Mouse (Mus musculus) brain, embryonic 14.5 days (tissue): ENCODE data around the gene Slc48a1. TPM values are rescaled to one million over a fixed set of nuclear protein-coding genes. Genes with fewer than 3 reads are reported as not detected.

Experiments used
- DNase-seq: peaks from one replicate; pipeline ENCODE4 v3.0.0-alpha.2; 2011; ENCODE audit warnings: low read depth
- CTCF ChIP-seq: fragments of 200-500 bp; IDR thresholded peaks from 2 replicates; pipeline ENCODE4 v1.5.1; 2012; ENCODE audit warnings: inconsistent platforms, mild to moderate bottlenecking, moderate library complexity, borderline replicate concordance; ENCODE audit not compliant: insufficient read depth, insufficient read length; ENCODE audit errors: extremely low read depth
- POLR2A ChIP-seq: fragments of 200-500 bp; IDR thresholded peaks from 2 replicates; pipeline ENCODE4 v1.6.1; 2012; ENCODE audit warnings: mild to moderate bottlenecking, inconsistent platforms, borderline replicate concordance; ENCODE audit not compliant: poor library complexity, insufficient read depth, insufficient read length, severe bottlenecking; ENCODE audit errors: extremely low read depth
- polyA plus RNA-seq: library from polyadenylated mRNA; depleted of rRNA; stranded (reverse); fragments of >200 nt; gene quantifications from 2 replicates; pipeline ENCODE4 v1.2.3, GENCODE M21; 2012

The Slc48a1 gene
- polyA plus RNA-seq, 1 experiment: 39.5 TPM

DNA sequence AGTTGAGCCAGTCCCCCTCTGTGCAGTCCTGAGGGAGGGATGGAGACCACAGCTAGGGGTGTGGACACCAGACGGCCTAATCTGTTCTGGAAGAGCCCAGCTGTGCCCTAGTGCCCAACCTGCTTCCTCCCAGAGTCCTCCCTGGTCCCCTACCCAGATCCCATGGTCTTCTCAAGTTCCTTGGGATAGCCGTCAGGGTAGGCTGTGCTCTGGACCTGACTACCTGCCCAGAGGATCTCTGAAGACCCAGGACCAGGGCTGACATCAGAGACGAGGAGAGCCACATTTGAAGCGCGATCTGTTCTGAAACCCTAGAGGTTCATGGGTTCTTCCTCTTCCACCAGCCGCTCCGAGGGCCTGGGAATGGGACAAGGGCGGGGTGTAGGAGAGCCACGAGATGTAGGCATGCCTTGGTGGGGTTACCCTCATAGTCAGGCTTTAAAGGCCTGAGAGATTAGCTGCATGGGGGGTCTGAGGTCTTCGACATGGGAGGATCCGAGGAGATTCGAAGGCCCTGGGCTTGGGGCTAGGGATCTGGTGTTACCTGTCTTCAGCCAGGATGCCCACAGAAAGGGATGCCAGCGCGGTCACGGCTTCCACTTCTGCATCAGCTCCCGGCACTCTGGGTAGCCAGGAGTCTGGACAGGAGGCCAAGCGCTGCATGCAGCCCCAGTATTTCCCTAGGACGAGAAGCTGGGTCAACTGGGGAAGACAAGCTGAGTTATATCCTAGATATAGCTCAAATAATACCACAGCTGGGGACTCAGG lies 15.2 kb downstream of the Slc48a1 start:
- DNase-seq: no peak
- TF ChIP-seq POLR2A (no peak), CTCF (no peak)

DNA sequence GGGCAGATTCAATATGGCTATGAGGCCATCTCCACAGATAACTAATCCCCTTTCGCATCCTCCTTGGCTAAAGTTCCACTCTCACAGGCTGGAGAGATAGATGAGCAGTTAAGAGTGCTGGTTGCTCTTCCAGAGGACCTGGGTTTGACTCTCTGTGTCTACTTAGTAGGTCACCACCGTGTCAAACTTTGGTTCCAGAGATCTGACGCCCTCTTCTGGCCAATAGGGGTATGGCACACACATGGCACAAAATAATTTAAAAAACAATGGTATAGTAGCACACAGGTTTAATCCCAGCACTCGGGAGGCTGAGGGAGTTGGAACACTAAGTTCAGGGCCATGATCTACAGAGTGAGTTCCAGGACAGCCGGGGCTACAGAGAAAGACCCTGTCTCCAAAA lies 15.9 kb downstream of the Slc48a1 start:
- no peak for DNase-seq
- TF ChIP-seq CTCF: peak; percentile 41; the same call in 1 of the 2 replicates
- no peak for TF ChIP-seq POLR2A

DNA sequence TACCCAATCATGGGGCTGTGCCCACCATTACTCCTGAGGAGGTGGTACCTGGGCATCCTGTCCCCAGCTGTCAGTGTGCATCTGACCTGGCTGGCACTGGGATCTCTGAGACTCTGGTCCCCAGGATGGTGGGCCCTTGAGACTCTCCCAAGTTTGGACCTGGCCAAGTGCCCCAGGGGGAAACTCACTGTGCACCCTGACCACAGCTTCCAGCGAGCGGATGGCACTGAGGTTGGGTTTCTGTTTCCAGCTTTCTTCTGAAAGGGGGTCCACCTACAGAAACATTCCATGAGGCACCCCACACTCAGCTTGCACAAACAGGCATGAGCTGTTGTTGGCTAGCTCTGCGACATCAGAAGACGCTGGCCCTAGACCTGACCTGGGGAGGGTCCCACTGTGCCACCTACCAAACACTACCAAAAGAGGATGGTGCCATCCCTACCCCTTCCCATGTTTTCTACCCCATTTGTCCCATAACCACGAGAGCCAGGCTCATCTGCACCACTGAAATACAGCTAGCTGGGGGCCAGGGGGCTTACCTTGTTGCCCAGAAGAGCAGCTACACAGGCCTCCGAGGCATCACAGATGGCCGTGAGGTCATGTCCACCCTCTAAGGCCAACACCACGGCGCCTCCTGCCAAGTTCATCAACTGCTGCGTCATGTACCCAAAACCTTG lies 17.4 kb downstream of the Slc48a1 start:
- no peak for TF ChIP-seq CTCF
- DNase-seq: no peak

- TF ChIP-seq CTCF (no peak), POLR2A (no peak)
- no peak for DNase-seq
Observed at GRCm38 (mm10) chr15:97796674-97797310, 18.5 kb downstream of the Slc48a1 start.

DNA sequence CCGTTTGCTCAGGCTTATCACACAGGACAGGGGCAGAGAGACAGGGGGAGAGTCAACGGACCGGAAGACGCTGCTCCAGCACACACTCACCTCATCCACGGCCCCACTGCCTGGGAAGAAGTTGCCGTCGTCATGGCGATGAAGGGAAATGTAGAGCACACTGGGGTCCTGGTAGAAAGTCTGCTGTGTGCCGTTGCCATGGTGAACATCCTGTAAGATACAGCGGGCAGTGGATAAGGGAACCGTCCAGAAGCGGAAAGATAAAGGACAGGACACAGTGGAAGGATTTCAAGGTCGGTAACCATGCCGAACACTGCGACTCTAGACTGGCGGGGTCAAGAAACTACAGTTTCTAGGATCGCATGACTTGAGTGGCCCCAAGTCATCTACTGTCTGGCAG lies 19.8 kb downstream of the Slc48a1 start:
- peak; percentile 90 for DNase-seq
- no peak for TF ChIP-seq POLR2A
- no peak for TF ChIP-seq CTCF

DNA sequence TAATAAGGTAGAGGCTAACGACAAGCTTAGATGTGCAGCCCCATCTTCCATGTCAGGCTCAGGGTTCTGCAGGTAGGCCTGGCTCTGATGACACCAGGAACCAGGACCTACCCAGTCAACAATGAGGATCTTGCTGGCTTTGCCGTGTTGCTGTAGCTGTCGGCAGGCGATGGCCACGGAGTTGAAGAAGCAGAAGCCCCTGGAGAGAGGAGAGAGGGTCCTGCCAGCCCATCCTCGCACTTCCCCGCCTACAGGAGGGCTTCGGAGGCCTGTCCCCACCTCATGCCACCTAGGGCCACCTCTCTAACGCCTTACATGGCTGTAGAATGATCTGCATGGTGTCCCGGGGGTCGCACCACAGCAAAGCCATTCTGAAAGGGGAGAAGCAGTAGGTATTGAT lies 21.1 kb downstream of the Slc48a1 start:
- TF ChIP-seq CTCF: no peak
- DNase-seq: no peak

DNA sequence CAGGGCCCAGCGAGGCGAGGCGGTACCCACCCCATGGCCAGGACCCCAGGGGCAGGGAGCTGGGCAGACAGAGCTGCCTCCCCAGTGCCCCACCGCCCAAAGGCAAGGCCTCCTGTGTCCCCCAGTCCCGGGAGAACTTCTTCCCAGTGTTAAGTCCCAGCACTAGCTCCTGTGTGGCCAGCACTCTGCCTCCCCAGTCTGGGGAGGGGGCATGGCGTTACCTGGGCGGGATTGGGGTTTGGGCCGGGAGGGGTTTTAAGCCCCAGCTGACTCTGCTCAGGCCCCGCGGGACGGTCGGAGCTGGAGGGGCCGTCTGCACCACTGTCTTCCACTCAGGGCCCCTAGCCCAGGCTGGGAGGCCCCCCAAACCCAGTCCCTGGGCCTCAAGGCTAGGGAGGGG lies 22.5 kb downstream of the Slc48a1 start:
- no peak for DNase-seq
- TF ChIP-seq POLR2A: no peak
- no peak for TF ChIP-seq CTCF

DNA sequence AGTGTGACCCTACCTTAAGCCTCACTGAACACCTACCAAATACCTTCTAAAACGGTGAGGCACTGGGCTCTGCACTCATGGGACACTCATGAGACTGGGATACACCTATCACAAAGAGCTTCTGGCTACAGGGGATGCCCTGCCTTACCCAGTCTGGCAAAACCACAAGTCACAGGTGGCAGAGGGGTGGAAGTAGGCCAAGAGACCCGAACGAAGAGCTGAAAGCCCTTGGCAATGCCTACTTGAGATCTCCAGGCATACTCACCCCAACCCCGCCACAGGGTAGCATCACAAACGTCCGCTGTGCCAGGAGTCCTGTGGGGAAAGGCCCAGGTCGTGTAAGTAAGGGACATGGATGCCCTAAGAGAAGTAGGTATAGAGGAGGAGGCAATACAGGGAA lies 23.5 kb downstream of the Slc48a1 start:
- TF ChIP-seq CTCF (no peak), POLR2A (no peak)
- no peak for DNase-seq

DNA sequence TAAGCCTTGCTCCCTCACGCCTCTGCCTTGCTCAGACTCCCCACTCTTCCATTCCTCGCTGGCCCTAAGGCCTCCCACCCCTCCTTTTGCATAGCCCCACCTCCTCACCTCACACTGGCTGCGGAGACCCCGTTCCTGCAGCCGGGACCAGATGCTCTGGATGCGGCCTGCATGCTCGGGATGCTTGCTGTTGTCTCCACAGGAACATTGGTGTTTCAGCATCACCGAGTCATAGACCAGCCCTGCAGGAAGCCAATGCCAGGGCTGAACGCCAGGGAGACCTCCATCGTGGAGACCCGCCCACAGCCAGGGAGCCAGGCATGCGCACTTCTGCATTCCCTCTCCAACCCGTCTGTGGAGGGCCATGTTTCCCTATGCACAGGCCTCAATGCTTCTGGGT lies 24.3 kb downstream of the Slc48a1 start:
- peak; percentile 86 for DNase-seq
- no peak for TF ChIP-seq CTCF
- TF ChIP-seq POLR2A: no peak

DNA sequence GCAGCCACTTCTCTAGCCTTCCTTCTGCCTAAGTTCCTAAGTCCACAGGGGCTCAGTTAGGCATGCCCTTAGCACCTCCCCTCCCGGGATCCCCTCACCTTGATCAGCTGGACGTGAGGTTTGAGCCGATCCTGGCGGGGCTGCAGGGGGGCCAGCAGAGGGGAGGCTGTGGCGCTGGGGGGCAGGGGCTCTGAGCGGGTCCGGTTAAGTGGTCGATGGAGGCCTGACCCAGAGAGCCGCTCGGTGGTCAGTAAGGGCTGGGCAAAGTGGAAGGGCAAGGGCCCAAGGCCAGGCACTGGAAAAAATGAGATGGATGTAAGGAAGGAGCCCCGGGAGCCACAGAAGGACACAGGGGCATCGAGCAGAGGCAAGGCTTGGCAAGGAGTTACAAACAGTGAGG lies 29.5 kb downstream of the Slc48a1 start:
- TF ChIP-seq CTCF (no peak), POLR2A (no peak)
- no peak for DNase-seq

DNA sequence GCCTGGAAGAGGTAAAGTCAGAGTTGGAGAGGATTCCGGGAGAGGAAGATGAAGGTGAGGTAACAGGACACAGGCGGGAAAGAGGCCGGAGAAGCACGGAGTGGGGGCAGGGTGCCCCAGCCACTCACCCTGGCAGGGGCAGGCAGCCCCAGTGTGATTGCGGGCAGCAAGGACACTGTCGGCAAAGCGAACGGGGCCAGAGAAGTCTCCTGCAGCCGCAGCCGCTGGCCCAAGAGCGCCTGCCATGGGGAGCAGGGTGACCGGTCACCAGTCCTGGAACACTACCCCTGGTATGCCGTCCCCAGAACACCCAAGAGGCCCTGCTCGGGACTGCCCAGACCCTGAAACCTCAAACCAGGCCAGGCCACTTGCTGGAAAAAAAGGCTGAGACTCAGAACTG lies 30.2 kb downstream of the Slc48a1 start:
- no peak for DNase-seq
- no peak for TF ChIP-seq POLR2A
- TF ChIP-seq CTCF: no peak

GRCm38 (mm10) chr15:97809206-97809605 lies 30.9 kb downstream of the Slc48a1 start:
- DNase-seq: no peak
- TF ChIP-seq CTCF: no peak
- no peak for TF ChIP-seq POLR2A

DNA sequence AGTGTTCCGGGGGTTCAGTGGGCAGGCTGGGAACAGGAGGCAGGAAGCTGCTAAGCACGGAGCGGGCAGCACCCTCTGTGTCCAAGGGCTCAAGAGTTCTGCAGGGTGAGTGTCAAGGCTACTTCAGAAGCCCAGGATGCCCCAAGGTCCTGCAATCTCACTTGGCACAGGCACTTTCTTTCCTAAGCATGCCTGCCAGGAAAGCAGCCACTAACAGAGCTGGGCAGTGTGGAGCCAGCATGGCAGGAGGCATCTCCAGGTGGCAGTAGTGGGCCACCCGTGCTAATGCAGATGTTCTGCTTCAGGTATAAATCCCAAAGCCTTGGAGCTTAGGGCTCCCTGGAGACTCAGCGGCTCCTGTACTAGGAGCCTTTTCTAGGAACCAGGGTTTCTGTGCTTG lies 31.6 kb downstream of the Slc48a1 start:
- DNase-seq: no peak
- peak; percentile 40; the same call in 1 of the 2 replicates for TF ChIP-seq CTCF
- no peak for TF ChIP-seq POLR2A
